Mouse (Mus musculus): ENCODE results near the gene Srrm3. TPM values are rescaled to one million over a fixed set of nuclear protein-coding genes. Genes with fewer than 3 reads are reported as not detected.

Srrm3 gene
- polyA plus RNA-seq, 2 experiments = 0.01 TPM; not detected in 1

DNA sequence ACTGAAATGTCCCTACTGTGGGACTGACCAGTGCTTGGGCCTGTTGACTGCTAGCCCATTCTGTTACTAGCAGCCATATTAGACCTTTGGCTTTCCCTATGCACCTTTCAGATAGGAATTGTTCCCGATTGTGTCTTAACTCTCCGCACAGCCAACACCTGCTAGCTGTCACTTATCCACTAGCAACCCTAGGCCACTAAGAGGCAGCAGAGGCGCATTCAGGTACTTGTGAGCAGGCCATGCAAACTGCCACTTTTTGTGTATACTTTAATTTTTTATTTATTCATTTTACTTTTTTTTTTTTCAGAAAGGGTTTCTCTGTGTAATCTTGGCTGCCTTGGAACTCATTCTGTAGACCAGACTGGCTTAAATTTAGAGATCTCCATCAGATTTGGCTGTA, 94.0 kb downstream of the Srrm3 start:
- no peak overlapping the region for H3K27ac ChIP-seq
- no peak overlapping the region for H3K4me2 ChIP-seq (ENCODE audit: low read depth)
- WGBS (ENCODE audit: insufficient replicate concordance) = 73% methylated on average over 3 of the region's 3 CpGs
- no peaks in the 10 kb centered on the region for H3K9me3 ChIP-seq (ENCODE audit: control insufficient read depth, low read length)
- ATAC-seq (ENCODE audit: insufficient read depth) = no peak
- H3K4me1 ChIP-seq (replicated peaks; ENCODE audit: control insufficient read depth in 2 of 2, insufficient read depth in 2 of 2, low read length in 1 of 2) = no peaks in the 10 kb centered on the region
- DNase-seq (ENCODE audit: low read depth in 3 of 3, low spot score in 3 of 3) = no peak
- TF ChIP-seq CTCF (IDR thresholded peaks at IDR 0.05; ENCODE audit: low read depth) = peak; percentile 42
- no peak for TF ChIP-seq EP300 (IDR thresholded peaks at IDR 0.05; ENCODE audit: low read depth)
- no peaks in the 10 kb centered on the region for H3K27me3 ChIP-seq (ENCODE audit: control insufficient read depth, insufficient read depth, low read length)
- H3K36me3 ChIP-seq (replicated peaks; ENCODE audit: control insufficient read depth, insufficient read depth, low read depth) = no peaks in the 10 kb centered on the region
- no peak overlapping the region for H3K9ac ChIP-seq (replicated peaks)
- no peak overlapping the region for H3K4me3 ChIP-seq (ENCODE audit: insufficient read depth in 1 of 2, low read depth in 2 of 2, low read length in 2 of 2)

DNA sequence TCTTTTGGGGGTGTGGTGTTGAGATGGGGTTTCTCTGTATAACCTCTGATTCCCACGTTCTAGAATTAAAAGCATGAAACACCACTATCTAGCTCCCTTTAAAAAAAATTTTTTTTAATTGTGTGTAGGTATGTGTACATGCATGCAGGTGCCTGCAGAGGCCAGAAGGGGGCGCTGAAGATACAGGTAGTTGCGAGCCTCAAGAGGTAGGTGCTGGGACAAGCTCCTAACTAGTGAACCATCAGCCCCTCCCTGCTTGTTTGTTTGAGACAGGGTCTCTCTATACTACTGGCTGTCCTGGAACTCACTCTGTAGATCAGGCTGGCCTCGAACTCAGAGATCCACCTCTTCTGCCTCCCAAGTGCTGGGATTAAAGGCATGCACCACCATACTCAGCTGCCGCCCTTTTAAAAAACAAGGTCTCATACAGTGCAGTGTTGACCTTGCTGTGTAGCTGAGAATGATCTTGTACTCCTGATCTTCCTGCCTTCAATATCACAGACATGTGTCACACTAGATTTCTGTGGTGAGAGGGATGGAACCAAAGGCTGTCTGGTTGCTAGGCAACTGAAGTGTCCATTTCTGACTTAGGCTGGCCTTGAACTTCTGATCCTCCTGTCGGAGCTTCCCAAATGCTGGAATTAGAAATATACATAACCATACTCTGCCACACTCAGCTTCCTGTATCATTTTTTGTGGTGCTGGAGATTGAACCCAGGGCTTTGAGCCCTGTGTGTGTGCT, 94.8 kb downstream of the Srrm3 start:
- TF ChIP-seq EP300 (IDR thresholded peaks at IDR 0.05; ENCODE audit: low read depth) (no peak), CTCF (IDR thresholded peaks at IDR 0.05; ENCODE audit: low read depth) (peak; percentile 73)
- WGBS (ENCODE audit: insufficient replicate concordance) = 46% methylated on average over 6 of the region's 6 CpGs
- Histone ChIP-seq H3K36me3 (replicated peaks; ENCODE audit: control insufficient read depth, insufficient read depth, low read depth) (no peaks in the 10 kb centered on the region), H3K27ac (no peak overlapping the region), H3K9me3 (ENCODE audit: control insufficient read depth, low read length) (no peaks in the 10 kb centered on the region), H3K4me1 (replicated peaks; ENCODE audit: control insufficient read depth in 2 of 2, insufficient read depth in 2 of 2, low read length in 1 of 2) (no peaks in the 10 kb centered on the region; a peak in 1 of 4 replicates), H3K27me3 (ENCODE audit: control insufficient read depth, insufficient read depth, low read length) (no peaks in the 10 kb centered on the region), H3K9ac (replicated peaks) (no peak overlapping the region), H3K4me3 (ENCODE audit: insufficient read depth in 1 of 2, low read depth in 2 of 2, low read length in 2 of 2) (no peak overlapping the region), H3K4me2 (ENCODE audit: low read depth) (no peak overlapping the region)
- DNase-seq (ENCODE audit: low read depth in 3 of 3, low spot score in 3 of 3) (peak in 2 of 3 experiments; percentile 38 to 39), ATAC-seq (ENCODE audit: insufficient read depth) (no peak)

DNA sequence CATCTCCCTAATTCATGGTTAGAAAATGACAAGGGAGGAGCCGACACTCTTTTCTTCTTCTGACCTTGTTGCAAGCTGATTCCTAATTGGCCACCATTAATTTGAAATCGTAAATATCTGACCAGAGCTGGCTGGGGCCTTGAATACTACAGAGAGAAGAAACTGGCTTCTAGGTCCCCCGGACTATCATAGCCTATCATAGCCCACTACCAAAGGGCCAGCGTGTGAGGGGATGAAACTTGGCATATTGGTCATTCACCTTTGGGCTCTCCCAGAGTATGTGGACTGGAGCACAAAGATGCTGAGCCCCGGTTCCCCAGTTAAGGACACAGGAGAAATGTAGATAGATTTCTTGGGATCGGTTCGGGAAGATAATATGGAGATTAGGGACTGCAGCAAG, 96.4 kb downstream of the Srrm3 start:
- Histone ChIP-seq H3K36me3 (replicated peaks; ENCODE audit: control insufficient read depth, insufficient read depth, low read depth) (no peaks in the 10 kb centered on the region), H3K9ac (replicated peaks) (no peak overlapping the region), H3K27me3 (ENCODE audit: control insufficient read depth, insufficient read depth, low read length) (no peaks in the 10 kb centered on the region), H3K27ac (no peak overlapping the region), H3K4me1 (replicated peaks; ENCODE audit: control insufficient read depth in 2 of 2, insufficient read depth in 2 of 2, low read length in 1 of 2) (peaks cover 0 to 5% of the 10 kb centered on the region in 2 experiments; a peak in 2 of 4 replicates), H3K4me3 (ENCODE audit: insufficient read depth in 1 of 2, low read depth in 2 of 2, low read length in 2 of 2) (no peak overlapping the region; a peak in 1 of 4 replicates), H3K4me2 (ENCODE audit: low read depth) (peak overlapping the region; percentile 52), H3K9me3 (ENCODE audit: control insufficient read depth, low read length) (no peaks in the 10 kb centered on the region)
- DNase-seq (ENCODE audit: low read depth in 3 of 3, low spot score in 3 of 3) = no peak
- no peak for TF ChIP-seq CTCF (IDR thresholded peaks at IDR 0.05; ENCODE audit: low read depth)
- no peak for TF ChIP-seq EP300 (IDR thresholded peaks at IDR 0.05; ENCODE audit: low read depth)
- no peak for ATAC-seq (ENCODE audit: insufficient read depth)
- WGBS (ENCODE audit: insufficient replicate concordance) = 37% methylated on average over 7 of the region's 7 CpGs

DNA sequence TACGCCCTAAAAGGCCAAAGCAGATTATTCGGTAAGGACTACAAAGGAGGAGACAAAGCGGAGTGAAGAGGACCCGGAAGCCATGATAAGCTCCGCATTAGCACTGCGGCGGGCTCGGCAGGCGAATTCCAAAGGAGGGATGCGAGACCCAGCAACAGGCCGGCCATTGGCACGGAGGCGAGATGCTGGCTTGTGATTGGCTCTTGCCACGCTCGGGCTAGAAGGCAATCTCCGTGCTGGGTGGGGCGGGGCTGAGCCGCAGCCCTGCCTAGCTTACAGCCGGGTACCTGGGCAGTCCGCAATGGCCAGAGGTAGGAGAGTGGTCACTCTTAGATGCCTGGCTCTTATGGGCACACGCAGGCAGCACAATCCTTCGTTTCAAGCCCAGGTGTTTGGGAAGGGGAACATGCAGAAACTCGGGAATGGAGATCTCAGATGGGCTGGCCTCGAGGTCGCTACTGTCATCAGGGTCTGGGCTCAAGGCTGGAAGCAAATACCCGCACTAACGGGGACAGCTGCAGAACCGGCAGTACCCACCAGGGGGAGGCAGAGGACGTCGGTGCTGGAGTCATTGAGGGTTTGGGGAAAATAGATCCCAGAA, 97.0 kb downstream of the Srrm3 start:
- TF ChIP-seq CTCF (IDR thresholded peaks at IDR 0.05; ENCODE audit: low read depth) (peak; percentile 97), EP300 (IDR thresholded peaks at IDR 0.05; ENCODE audit: low read depth) (no peak)
- peak; percentile 69 for ATAC-seq (ENCODE audit: insufficient read depth)
- Histone ChIP-seq H3K4me2 (ENCODE audit: low read depth) (peak overlapping the region; percentile 52), H3K36me3 (replicated peaks; ENCODE audit: control insufficient read depth, insufficient read depth, low read depth) (peaks cover 4% of the 10 kb centered on the region; the same call in 1 of the 2 replicates), H3K9me3 (ENCODE audit: control insufficient read depth, low read length) (no peaks in the 10 kb centered on the region), H3K9ac (replicated peaks) (no peak overlapping the region), H3K27me3 (ENCODE audit: control insufficient read depth, insufficient read depth, low read length) (no peaks in the 10 kb centered on the region), H3K4me3 (ENCODE audit: insufficient read depth in 1 of 2, low read depth in 2 of 2, low read length in 2 of 2) (peak overlapping the region; percentile 27 to 47), H3K4me1 (replicated peaks; ENCODE audit: control insufficient read depth in 2 of 2, insufficient read depth in 2 of 2, low read length in 1 of 2) (peaks cover 0 to 5% of the 10 kb centered on the region in 2 experiments; a peak in 2 of 4 replicates), H3K27ac (no peak overlapping the region)
- WGBS (ENCODE audit: insufficient replicate concordance) = 6% methylated on average over 30 of the region's 30 CpGs
- peak; percentile 32 to 43 (median 35) for DNase-seq (ENCODE audit: low read depth in 3 of 3, low spot score in 3 of 3)

DNA sequence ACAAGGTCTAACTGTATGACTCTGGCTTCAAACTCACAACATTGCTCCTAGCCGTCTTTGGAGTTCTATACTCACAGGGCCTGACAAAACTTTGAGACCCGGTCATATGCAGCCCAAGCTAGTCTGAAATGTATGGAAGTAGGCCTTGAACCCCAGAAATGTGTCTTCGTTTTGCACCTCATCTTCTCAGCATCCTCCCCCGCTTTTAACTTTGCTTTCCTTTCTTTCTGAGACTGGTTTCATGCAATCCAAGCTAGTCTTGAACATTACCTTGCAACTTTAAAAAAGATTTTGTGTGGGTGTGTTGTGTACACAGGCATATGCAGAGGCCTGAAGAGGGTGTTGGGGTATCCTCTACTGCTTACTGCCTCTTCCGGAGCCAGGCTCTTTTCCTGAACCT, 97.6 kb downstream of the Srrm3 start:
- H3K4me3 ChIP-seq (ENCODE audit: insufficient read depth in 1 of 2, low read depth in 2 of 2, low read length in 2 of 2) = no peak overlapping the region
- H3K36me3 ChIP-seq (replicated peaks; ENCODE audit: control insufficient read depth, insufficient read depth, low read depth) = peaks cover 9% of the 10 kb centered on the region; the same call in 1 of the 2 replicates
- H3K9me3 ChIP-seq (ENCODE audit: control insufficient read depth, low read length) = no peaks in the 10 kb centered on the region
- 59% methylated on average over 5 of the region's 5 CpGs for WGBS (ENCODE audit: insufficient replicate concordance)
- H3K4me2 ChIP-seq (ENCODE audit: low read depth) = no peak overlapping the region; the same call in 1 of the 2 replicates
- ATAC-seq (ENCODE audit: insufficient read depth) (no peak), DNase-seq (ENCODE audit: low read depth in 3 of 3, low spot score in 3 of 3) (no peak)
- H3K27me3 ChIP-seq (ENCODE audit: control insufficient read depth, insufficient read depth, low read length) = no peaks in the 10 kb centered on the region
- TF ChIP-seq CTCF (IDR thresholded peaks at IDR 0.05; ENCODE audit: low read depth) (no peak), EP300 (IDR thresholded peaks at IDR 0.05; ENCODE audit: low read depth) (no peak)
- H3K27ac ChIP-seq = no peak overlapping the region
- H3K9ac ChIP-seq (replicated peaks) = no peak overlapping the region
- peaks cover 0 to 5% of the 10 kb centered on the region in 2 experiments; a peak in 2 of 4 replicates for H3K4me1 ChIP-seq (replicated peaks; ENCODE audit: control insufficient read depth in 2 of 2, insufficient read depth in 2 of 2, low read length in 1 of 2)
